Mouse (Mus musculus): ENCODE results near the gene Dcps.
"Not testable (repeated sequence)": the region's sequence is repeated elsewhere in the genome, so short reads cannot be mapped to it uniquely, and the experiment has no call there.

Dcps gene

GRCm38 (mm10) chr9:35176124-35176659 lies 331 bp upstream of the Dcps start:
- DNase-seq, result no peak

DNA sequence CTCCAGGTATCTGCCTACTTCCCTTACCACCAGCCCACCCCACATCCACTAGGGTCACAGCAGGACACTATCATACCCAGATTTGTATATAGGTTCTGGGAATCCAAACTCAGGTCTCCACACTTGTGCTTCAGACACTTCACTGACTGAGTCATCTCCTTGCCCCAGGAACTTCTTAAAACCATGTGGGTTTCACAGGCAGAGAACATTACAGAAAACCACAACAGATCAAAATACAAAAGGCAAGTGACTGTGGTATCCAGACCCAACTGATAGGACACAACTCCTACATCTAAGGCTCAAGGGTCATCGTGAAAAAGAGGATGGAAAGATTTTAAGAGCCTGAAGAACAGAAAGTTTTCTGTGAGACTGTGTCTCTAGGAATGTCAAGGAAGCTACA lies 2.5 kb downstream of the Dcps start:
- DNase-seq, result no peak

DNA sequence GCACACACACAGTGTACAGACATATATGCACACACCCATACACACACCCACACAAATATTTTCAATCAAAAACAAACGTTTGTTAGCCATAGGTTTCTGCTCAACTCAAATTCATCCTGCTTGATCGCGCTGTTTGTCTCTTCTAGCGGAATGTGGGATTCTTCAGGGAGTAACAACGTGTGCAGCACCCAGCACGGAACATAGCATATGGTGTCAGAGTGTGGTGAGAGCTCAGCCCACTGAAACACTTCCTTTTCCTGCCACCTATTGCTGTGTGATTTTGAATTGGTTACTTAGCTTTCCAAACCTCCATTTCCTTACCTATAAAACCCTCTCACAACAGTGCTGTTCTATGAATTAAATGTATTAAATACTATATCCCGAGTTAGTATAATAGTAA lies 5.8 kb downstream of the Dcps start:
- no peak for DNase-seq

- no peak for DNase-seq
Observed at GRCm38 (mm10) chr9:35166798-35167635, 8.8 kb downstream of the Dcps start.

GRCm38 (mm10) chr9:35166144-35166797 lies 9.6 kb downstream of the Dcps start:
- peak; percentile 19 for DNase-seq

DNA sequence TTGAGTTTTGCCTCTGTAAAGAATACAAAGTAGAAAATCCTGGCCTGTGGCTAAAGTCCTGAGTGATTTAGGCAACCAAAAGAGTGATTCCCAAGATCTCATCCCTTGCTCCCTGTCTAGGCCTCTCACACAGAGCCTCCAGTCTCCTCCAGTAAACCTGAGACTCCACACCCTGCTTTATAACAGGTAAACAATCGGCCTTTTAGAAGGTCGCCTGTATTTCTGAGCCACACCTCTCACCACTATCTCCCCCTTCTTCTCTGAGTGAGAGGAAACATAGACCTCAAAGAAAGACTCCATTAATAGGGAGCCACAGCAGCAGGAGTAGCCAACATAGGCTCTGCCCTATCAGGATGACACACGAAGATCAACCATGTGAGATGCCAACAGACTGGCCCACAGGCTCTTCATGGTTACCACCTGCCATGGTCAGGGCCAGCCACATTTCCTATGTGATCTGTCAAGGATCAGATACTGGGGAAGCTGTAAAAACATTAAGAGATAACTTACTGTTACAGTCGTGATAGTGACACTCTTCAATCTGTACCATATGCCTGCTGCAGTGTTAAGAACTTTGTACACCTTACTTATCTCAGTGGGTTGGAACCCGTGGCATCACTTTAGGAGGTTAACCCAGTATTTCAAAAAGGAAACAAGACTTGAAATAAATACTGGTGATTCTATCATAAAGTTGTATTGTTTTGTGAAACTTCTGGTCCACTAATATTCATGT lies 11.6 kb downstream of the Dcps start:
- no peak for DNase-seq

GRCm38 (mm10) chr9:35163011-35163690 lies 12.7 kb downstream of the Dcps start:
- DNase-seq, result no peak

- no peak for DNase-seq
Observed at GRCm38 (mm10) chr9:35161721-35162120, 14.1 kb downstream of the Dcps start.

DNA sequence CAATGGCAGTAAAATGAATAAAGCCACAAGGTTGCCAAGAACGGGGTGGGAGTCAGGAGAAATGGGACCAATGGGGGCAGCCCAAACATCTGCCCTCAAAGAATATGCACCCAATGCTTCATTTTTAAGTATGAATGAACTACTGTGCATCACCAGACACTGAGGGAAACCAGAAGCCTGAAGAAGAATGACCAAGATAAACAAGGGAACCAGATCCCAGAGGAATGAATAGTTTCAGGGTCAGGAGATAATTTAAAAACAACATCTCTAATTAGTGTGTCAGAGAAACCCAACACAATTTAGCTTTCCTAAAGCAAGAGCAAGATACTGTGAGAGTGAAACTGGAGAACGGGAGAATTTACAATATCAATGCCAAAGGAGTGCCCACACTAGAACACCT lies 15.2 kb downstream of the Dcps start:
- DNase-seq, result no peak

DNA sequence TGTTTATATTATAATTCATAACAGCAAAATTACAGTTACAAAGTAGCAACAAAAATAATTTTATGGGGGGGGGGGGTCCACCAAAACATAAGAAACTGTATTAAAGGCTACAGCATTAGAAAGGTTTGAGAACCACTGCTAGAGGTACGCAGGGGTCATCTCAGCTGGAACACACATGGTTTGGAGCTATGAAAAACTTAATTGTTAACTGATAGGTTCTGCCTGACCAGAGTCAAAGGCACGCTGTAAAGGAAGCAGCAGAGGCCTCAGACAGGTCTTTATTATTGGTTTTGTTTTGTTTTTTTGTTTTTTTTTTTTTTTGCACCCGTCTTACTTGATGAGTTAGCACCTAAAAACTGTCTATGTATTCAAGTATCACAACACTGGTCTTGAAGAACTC lies 17.4 kb downstream of the Dcps start:
- DNase-seq, result no peak

GRCm38 (mm10) chr9:35156862-35157261 lies 19.0 kb downstream of the Dcps start:
- DNase-seq, result no peak

DNA sequence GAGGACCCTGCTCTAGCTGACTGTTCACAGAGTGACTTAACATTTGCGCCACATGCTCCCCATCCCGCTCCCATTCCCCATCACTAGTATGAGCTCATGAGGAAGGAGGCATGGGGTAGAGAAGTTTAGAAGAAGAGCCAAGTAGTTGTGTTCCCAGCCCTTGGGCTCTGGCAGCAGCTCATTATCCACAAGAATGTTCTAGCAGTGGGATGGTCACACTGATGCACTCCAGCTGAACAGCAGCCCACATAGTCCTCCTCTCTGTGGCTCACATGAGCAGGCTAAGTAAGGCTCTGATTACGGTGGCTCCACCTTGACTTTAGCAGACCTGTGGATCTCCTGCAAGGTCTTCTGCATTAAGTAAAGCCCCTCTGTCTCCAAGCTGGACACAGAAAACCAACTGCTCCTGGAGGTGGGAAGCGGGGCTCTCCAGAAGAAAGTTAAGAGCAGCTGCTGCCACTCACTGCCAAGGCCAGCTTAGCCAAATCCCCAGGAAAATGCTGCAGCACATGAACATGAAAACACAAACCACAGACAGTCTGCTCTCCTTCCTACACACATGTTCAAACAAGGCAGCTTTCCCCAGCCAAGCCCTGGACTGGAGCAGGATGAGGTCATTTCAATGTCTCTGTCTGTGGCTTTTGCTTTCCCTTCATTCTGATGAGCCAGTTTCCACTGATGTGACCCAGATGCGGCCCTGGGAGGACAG lies 19.7 kb downstream of the Dcps start:
- no peak for DNase-seq

DNA sequence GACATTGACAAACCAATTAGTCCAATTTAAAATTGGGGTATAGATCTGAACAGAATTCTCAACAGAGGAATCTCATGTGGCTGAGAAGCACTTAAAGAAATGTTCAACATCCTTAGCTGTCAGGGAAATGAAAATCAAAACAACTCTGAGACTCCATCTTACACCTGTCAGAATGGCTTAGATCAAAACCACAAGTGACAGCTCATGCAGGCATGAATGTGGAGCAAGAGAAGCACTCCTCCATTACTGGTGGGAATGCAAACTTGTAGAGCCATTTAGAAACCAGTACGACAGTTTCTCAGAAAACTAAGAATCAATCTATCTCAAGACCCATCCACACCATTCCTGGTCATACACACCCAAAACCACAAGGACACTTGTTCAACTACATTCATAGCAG lies 22.9 kb downstream of the Dcps start:
- no peak for DNase-seq

DNA sequence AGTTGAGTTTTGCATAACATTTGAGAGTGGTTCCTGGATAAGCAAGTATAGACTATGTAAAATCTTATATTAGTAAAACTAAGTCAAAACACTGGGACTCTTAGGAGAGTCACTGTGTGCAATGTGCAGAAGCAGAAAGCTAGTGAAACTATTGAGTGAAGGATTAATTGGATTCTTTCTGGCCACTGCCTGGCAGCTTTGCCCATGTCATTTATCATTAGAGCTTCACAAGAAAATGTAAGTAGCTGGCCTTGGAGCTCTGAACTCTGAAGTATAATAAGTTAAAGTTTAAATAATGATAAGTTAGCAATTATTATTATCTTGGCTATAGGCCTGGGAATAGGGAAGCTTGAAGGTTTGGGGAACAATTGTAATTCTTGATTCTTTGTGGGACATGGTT lies 27.0 kb downstream of the Dcps start:
- not testable (repeated sequence) for DNase-seq

DNA sequence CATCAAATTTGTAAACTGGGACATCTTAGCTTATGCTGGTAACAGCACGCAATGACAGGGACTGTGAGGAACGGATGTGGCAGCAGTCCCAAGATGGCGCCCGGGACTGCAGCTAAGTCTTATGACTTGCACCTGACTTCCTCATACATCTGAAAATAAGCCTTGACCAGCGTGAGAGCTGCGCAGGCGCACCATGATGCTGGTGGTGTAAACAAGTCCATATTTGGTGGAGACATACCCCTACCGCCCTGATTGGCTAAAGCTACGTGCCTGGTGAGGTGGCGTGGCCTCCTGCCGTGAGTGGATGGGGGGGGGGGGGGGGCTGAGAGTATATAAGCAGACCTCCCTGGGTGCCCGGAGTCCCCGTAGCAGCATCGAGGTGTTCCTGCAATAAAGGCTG lies 28.6 kb downstream of the Dcps start:
- DNase-seq, result not testable (repeated sequence)

DNA sequence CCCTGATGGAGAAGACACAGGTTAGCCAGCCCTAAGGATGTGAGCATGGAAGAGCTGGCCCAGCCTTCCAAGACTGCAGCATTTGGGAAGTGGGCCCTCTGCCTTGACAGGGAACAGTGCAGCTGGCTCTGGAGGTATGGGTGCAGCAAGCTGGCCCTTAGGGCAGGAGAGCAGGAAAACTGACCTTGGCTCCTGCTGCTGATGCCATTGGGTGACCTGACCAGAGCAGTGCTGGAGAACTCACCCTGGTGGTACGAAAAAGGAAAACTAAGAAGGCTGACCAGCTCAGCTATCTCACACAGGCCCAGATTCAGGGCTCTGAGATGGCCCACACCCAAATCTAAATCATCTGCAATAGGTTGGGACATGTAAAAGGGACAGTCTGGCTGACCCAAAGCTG lies 30.0 kb downstream of the Dcps start:
- no peak for DNase-seq

DNA sequence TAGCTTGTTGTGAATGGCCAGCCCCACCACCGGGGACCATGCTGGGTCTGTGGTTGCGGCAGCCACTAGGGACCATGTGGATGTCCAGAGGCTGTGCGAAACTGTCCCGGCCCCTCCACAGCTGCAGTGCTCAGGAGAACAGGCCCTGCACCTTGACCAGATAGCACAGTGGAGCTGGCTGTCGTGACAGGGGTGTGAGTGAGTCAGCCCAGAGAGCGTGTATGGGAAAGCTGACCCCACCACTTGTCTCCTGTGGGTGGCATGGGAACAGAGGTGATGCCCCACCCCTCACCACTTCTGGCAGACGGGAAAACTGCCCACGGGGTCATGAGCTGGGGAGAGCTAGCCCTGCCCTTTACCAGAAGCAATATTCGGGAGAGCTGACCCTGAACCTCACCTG lies 30.7 kb downstream of the Dcps start:
- DNase-seq, result no peak

- DNase-seq, result no peak
Observed at GRCm38 (mm10) chr9:35142221-35142620, 33.6 kb downstream of the Dcps start.

DNA sequence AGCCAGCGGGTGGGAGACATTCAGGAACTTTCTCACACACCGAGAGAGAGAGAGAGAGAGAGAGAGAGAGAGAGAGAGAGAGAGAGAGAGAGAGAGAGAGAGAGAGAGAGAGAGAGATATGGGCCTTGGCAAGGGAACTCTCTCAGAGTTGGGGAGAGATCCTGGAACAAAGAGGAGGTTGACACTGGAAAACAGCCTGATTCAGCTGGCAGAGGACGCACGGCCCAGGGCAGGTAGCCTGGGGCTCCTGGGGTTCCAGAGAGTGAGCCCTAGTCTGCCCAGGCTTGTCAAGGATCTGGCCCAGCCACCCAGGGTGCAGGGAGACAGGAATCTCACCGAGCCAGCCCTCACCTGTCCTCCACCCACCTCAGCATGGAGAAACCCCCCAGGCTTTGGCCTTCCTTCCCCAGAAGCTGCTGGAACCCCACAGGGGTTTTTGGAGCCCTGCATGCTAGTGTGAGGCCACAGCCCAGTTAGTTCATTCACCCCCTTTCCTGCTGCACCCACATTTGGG lies 36.6 kb downstream of the Dcps start:
- no peak for DNase-seq

- no peak for DNase-seq
Observed at GRCm38 (mm10) chr9:35138029-35138428, 37.8 kb downstream of the Dcps start.

GRCm38 (mm10) chr9:35135575-35135974 lies 40.3 kb downstream of the Dcps start:
- no peak for DNase-seq
